Mouse (Mus musculus) testis, adult 2 months (tissue): ENCODE results near the gene Zfp985. TPM values are rescaled to one million over a fixed set of nuclear protein-coding genes. Genes with fewer than 3 reads are reported as not detected.
"Not testable (repeated sequence)": the region's sequence is repeated elsewhere in the genome, so short reads cannot be mapped to it uniquely, and the experiment has no call there.

Experiments
- H3K27ac ChIP-seq: fragments of 200-500 bp; 2 replicates; pipeline ENCODE4 v1.5.1; 2012; ENCODE audit warnings: low read depth, low read length; ENCODE audit not compliant: control insufficient read depth, insufficient read depth
- H3K27me3 ChIP-seq: fragments of 200-500 bp; 2 replicates; pipeline ENCODE4 v1.6.1; 2012; ENCODE audit warnings: mild to moderate bottlenecking, low read length, moderate library complexity; ENCODE audit not compliant: control insufficient read depth, insufficient read depth
- H3K36me3 ChIP-seq: fragments of 200-500 bp; 2 replicates; pipeline ENCODE4 v1.6.1; 2012; ENCODE audit warnings: mild to moderate bottlenecking, low read length; ENCODE audit not compliant: control insufficient read depth, insufficient read depth
- H3K4me1 ChIP-seq: fragments of 200-500 bp; 2 replicates; pipeline ENCODE4 v1.6.1; 2012; ENCODE audit warnings: low read length; ENCODE audit not compliant: control insufficient read depth, insufficient read depth
- H3K4me3 ChIP-seq: fragments of 200-500 bp; 2 replicates; pipeline ENCODE4 v1.5.1; 2012; ENCODE audit warnings: low read depth, mild to moderate bottlenecking, low read length, moderate library complexity, mixed read lengths; ENCODE audit not compliant: control insufficient read depth
- CTCF ChIP-seq: fragments of 200-500 bp; IDR thresholded peaks from 2 replicates; pipeline ENCODE4 v1.5.1; 2012; ENCODE audit warnings: low read depth, mild to moderate bottlenecking, inconsistent platforms, low read length, moderate library complexity; ENCODE audit not compliant: control insufficient read depth, insufficient read depth, insufficient replicate concordance
- POLR2A ChIP-seq: fragments of 200-500 bp; IDR thresholded peaks from 2 replicates; pipeline ENCODE4 v1.6.1; 2012; ENCODE audit warnings: low read depth, mild to moderate bottlenecking, inconsistent platforms, low read length, moderate library complexity; ENCODE audit not compliant: control insufficient read depth
- polyA plus RNA-seq: library from polyadenylated mRNA; depleted of rRNA; stranded (reverse); fragments of >200 nt; gene quantifications from 2 replicates; pipeline ENCODE4 v1.2.3, GENCODE M21; 2012; rRNA removed

Zfp985 gene
- polyA plus RNA-seq = not detected in 2 replicates

DNA sequence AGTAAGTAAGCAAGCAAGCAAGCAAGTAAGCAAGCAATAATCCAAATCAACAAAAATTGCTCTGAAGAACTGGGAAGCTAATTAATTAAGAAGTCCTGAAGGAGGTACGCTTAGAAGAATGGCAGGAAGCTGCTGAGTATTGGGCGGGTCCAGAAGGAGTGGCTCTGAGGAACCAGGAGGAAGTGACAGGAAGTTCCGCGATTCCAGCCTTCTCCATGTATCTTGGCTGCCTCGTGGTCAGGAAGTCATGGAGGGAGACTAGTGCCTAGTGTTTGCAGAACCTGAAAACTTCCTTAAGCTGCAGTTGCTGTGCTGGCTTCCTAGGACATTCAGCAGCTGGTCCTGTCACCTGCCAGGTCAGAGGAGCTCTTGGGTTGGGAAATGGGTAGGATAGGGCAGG is at the start of gene Zfp985:
TSS of gene Zfp985 (plus strand) at position 207 of the 400 bp plus-strand sequence.
- H3K4me3 ChIP-seq, H3K27ac ChIP-seq, H3K27me3 ChIP-seq, H3K4me1 ChIP-seq, H3K36me3 ChIP-seq: not testable (repeated sequence)

DNA sequence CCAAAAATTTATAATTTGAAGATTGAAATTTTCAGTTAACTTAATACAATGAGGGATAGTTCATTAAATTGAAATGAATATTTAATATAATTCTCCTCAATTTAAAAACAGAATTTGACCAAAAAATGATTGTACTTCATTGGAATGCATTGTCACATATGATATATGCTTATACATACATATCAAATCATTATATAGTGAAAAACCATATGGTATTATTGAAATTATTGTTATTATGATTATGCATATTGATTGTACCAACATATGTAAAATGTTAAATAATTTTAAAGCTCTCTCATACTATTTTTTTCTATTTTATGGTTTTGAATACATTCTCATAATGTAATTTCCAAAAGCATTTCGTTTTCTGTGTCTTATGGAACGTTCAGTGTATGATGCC is 43.9 kb upstream of the Zfp985 start:
- H3K27ac ChIP-seq = no peak overlapping the region
- 0 out of 2 replicates have a peak, but pooled peaks cover 2% of the 10 kb centered on the region for H3K4me1 ChIP-seq
- H3K36me3 ChIP-seq = no peaks in the 10 kb centered on the region
- no peak overlapping the region for H3K4me3 ChIP-seq
- no peak for TF ChIP-seq CTCF
- TF ChIP-seq POLR2A = no peak
- H3K27me3 ChIP-seq = no peaks in the 10 kb centered on the region

DNA sequence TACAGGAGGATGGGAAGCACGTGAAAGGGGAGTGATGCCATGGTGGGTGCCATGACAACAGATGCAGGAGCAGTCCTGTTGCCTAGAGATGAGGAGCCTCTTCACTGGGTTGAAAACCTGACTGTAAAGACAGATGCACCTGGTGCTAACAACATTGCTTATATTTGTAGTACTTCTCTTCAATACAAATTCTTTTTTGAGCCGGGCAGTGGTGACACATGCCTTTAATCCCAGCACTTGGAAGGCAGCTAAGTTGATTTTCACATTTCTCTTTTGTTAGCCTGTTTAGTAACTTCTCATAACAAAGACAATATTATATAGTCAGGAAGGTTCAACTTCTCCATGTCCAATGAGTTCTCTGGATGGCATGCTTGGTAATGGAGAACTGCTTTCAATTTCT is 34.1 kb upstream of the Zfp985 start:
- H3K27ac ChIP-seq = no peak overlapping the region
- no peak for TF ChIP-seq POLR2A
- H3K36me3 ChIP-seq = no peaks in the 10 kb centered on the region
- no peaks in the 10 kb centered on the region for H3K4me1 ChIP-seq
- no peaks in the 10 kb centered on the region for H3K27me3 ChIP-seq
- H3K4me3 ChIP-seq = no peak overlapping the region

DNA sequence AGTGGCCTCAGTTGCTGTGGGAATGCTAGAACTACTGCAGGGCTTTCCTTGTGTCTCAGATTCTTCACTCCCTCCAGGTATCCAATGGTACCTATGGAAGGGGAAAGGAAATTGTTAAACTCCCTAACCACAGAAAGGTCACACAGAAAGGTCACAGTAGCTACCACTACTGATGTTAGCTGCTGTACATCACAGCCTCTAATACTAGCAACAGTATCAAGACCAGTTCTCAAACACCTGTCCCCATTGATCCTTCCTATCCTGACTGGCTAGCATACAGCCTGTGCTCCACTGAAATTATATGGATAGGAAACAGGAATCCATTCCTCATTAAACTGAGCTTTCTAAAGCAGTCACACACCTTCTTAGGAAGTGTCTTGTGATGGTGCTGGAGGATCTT is 33.0 kb upstream of the Zfp985 start:
- Histone ChIP-seq H3K4me3 (no peak overlapping the region), H3K36me3 (no peaks in the 10 kb centered on the region), H3K27me3 (no peaks in the 10 kb centered on the region), H3K4me1 (no peaks in the 10 kb centered on the region), H3K27ac (no peak overlapping the region)
- TF ChIP-seq POLR2A (no peak), CTCF (no peak)

DNA sequence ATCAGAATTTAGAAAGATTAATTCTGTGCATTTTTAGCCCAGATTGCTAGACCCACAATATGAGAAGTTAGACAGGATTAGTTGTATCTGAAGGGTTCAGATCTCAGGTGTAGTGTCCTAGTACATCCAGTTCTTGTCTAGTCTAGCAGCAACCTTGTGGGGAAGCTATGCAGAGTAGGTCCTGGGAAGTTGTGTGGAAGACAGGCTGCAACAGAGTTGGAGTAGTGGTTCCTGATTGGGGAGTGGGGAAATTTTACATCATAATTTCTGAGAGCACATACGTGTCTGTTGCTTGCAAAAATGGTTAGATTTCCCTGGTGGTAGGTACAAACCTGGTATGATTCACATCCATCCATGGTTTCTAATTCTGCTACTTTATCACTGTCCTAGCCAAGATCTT is 28.0 kb upstream of the Zfp985 start:
- H3K4me3 ChIP-seq = no peak overlapping the region
- H3K36me3 ChIP-seq = no peaks in the 10 kb centered on the region
- no peaks in the 10 kb centered on the region for H3K27me3 ChIP-seq
- H3K27ac ChIP-seq = no peak overlapping the region
- no peak for TF ChIP-seq POLR2A
- TF ChIP-seq CTCF = no peak
- H3K4me1 ChIP-seq = no peaks in the 10 kb centered on the region

DNA sequence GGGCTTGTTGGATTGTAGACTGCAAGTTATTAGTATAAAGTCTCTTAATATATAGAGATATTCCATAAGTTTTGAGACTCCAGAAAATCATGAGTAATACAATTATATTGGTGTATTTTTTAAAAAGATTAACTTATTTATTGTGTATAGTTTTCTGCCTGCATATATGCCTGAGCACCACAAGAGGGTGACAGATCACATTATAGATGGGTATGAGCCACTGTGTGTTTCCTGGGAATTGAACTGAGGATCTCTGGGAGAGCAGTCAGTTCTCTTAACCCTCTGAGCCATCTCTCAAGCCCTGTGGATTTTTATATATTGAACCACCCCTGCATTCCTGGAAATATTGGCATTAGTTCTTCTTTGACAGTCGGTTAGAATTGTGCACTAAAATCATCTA is 22.7 kb upstream of the Zfp985 start:
- H3K27me3 ChIP-seq = no peaks in the 10 kb centered on the region
- H3K27ac ChIP-seq = no peak overlapping the region
- TF ChIP-seq CTCF = no peak
- no peak for TF ChIP-seq POLR2A
- H3K36me3 ChIP-seq = no peaks in the 10 kb centered on the region
- no peak overlapping the region for H3K4me3 ChIP-seq
- H3K4me1 ChIP-seq = no peaks in the 10 kb centered on the region

DNA sequence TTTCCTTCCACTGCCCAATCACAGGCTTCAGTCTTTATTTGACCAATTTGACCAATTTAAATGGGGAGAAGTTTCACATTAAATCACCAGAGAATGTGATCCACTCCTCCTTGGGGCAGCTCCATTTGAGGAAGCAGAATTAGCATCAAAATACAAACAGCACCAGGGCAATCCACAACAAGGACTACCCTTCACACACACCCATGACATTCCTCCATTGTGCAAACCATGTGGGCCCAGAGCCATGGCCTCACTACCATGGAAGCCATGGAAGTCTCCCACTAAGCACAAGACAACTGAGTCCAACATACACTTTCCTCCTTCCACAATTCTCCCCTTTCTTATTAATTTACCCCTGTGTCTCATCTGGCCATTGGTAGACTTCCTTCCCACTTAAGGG is 17.2 kb upstream of the Zfp985 start:
- not testable (repeated sequence) for H3K4me1 ChIP-seq, H3K4me3 ChIP-seq, H3K27me3 ChIP-seq, H3K36me3 ChIP-seq, H3K27ac ChIP-seq

DNA sequence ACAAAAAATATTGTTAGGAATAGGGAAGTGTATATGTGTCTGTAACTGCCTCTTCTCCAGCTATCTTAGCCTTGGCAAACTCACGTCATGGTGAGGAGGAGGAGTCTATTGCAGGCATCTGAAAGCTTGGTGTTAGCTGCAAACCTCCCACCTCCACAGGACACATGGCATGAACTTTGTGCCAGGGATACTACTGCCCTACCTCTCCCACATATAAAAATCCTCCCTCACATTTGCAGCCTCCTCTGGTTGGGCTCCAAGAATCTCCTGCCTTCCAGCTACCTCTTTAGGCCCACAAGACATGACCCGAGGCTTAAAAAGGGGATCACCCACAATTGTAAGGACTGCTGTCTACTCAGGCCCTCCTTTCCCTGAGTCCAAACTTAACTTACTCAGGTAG is 15.4 kb upstream of the Zfp985 start:
- no peak for TF ChIP-seq CTCF
- no peak for TF ChIP-seq POLR2A
- Histone ChIP-seq H3K4me3 (no peak overlapping the region), H3K27me3 (no peaks in the 10 kb centered on the region), H3K27ac (no peak overlapping the region), H3K36me3 (no peaks in the 10 kb centered on the region), H3K4me1 (no peaks in the 10 kb centered on the region)

DNA sequence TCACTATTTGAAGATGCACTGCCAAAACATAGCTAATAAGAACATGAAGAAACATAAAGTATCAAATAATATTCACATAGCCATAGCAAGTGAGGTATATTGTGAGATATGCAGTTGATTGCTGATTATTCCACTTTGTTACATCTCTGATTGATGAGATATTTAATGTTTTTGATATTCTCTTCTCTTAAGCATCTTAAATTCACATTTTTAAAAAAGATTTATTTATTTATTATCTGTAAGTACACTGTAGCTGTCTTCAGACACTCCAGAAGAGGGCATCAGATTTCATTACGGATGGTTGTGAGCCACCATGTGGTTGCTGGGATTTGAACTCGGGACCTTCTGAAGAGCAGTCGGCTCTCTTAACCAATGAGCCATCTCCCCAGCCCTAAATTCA is 13.2 kb upstream of the Zfp985 start, which contains the start of gene Gm16503:
TSS of gene Gm16503 (plus strand) at position 301 of the 400 bp plus-strand sequence.
- H3K27ac ChIP-seq, H3K27me3 ChIP-seq, H3K36me3 ChIP-seq, H3K4me1 ChIP-seq, H3K4me3 ChIP-seq: not testable (repeated sequence)
